Mouse (Mus musculus) megakaryocyte, embryonic 14.5 days (primary cell): Measurements from ENCODE around the gene Inpp5e.

ENCODE experiments used
- FLI1 ChIP-seq: IDR thresholded peaks from 2 replicates; pipeline ENCODE4 v1.6.1; 2012; ENCODE audit warnings: low read length, inconsistent platforms, mixed read lengths
- GATA1 ChIP-seq: IDR thresholded peaks from 3 replicates; pipeline ENCODE4 v1.6.1; 2012; ENCODE audit warnings: mixed read lengths, low read length, inconsistent platforms, borderline replicate concordance

GRCm38 (mm10) chr2:26444368-26444767 lies 35.4 kb upstream of the Inpp5e start:
- TF ChIP-seq FLI1, result no peak
- TF ChIP-seq GATA1, result no peak
